Mouse (Mus musculus) cerebellum, postnatal 25 days (tissue): ENCODE measurements around the gene Apbb2.

ENCODE experiments used
- DNase-seq, 2 experiments: peaks; one replicate each; pipeline ENCODE4 v3.0.0; 2021; ENCODE audit warnings: mixed read lengths in 2 of 2

Gene Apbb2

GRCm38 (mm10) chr5:66327949-66328726 is 290.4 kb downstream of the Apbb2 start:
- no peak for DNase-seq

GRCm38 (mm10) chr5:66326395-66326794 is 292.2 kb downstream of the Apbb2 start:
- no peak for DNase-seq

GRCm38 (mm10) chr5:66323603-66324002 is 295.0 kb downstream of the Apbb2 start:
- no peak for DNase-seq

DNA sequence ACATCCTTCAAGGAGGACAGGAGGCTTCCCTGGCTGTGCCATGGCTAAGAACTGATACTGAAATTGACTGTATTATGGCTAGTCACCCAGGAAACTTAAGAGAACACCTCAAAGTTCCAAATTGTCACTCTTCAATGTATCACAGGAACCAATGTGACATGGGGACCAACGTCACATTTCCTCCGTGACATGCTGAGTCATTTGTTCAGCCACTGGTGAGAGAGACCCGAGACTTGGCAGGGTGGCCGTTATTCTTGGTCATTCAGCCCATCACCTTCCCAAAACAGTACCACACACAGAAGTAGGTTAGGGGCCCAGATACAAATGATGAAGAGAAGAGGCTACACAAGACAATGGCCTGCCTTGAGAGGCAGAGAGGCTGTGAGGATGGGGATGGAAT is 295.5 kb downstream of the Apbb2 start:
- no peak for DNase-seq

DNA sequence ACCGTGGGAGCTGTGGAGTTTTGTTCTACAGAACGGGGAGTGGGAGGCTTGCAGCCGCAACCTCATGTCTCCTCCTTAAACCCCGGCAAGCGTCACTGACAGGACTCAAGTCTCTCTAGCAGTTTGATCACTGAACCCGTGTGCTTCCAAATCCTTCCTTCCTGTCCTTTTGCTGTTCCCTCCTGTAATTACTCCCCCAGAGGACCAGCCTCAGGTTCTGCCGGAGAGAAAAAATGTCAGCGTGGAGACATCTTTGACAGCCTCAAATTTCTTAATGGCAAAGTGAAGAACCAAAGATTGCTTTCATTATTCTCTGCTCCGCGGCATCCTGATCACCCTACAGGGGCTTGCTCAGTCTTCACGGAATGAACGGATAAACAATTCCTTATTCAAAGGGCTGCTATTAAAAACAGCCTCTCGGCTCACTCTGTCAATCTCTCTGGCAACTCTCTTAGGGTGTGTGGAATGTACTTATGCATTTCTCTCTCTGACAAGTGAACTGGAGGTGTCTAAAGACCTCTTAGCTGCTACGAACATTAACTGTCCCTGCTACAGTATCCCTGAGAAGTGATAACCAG is 298.7 kb downstream of the Apbb2 start:
- DNase-seq, result no peak

GRCm38 (mm10) chr5:66319341-66319740 is 299.2 kb downstream of the Apbb2 start:
- DNase-seq, result peak in 1 of 2 experiments; percentile 64

DNA sequence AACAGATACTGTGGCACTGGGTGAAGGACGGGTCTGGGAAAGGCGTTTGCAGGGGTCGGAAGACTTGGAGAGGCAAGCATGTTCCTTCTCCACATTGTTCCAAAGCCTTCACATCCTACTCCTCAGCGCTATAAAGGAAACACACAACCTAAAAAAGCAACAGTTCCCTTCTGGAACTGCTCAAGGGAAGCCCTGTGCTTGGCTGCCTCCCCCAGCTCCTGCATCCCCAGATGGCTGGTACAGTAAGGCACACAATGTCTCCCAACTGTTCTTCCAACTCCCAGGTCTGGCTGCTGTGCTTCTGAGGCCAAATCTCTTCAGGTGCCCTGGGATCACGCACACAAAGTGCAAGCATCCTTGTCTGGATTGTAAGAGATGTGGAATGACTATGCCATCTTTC is 302.8 kb downstream of the Apbb2 start:
- peak in 1 of 2 experiments; percentile 41 for DNase-seq

GRCm38 (mm10) chr5:66310806-66311205 is 307.8 kb downstream of the Apbb2 start:
- DNase-seq, result no peak

DNA sequence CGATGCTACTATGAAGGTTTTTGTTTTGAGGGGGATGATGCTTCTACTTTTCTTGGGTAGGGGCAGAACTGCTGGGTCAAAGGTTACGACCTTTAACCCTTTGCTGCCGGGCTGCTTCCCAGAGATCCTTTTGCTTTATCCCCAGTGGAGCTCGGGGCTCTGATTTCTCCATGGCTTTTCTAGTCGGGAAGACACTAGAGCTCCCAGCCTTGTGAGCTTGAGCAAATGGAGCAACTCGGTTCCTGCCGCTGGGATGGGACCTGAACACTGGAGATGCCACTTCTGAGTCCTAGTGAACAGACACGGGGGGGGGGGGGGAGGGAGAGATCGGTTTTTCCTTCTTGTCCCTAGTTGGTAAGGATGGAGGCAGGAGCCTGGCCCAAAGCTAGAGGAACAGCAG is 308.3 kb downstream of the Apbb2 start:
- no peak for DNase-seq

- DNase-seq, result no peak
Observed at GRCm38 (mm10) chr5:66305511-66305910, 313.1 kb downstream of the Apbb2 start.

DNA sequence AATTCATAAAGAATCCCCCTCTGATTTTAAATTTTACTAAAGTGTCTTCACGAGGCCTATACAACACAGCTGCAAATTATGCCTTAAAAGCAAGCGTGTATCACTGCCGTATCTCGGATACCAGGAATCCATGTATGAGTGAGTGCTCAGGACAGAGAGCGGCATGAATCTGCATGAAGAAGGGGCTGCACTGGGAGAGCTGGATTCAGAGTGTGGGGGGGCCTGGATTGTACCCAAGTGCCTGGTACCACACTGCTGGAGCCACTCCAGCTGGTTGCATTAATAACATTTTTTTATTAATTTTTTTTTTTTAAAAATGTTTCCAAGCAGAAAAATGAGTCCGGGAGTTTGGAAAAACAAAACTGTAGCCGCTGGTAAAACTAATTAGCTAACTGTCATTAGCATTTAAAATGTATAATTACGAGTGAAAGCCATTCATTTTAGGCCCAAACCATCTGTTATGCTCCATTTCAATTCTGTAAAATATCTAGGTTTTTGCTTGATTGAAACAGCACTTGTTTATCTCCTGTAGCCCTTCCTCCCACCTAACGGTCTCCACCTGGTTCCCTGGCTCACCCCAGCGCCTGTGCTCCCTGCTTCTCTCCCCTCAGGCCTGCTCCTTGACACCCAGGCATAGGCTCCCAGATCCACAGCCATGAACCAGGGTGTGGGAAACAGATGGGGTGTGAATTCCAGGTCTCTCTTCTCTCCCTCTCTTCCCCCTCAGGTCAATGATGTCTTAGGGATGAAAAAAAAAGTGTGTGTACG is 314.1 kb downstream of the Apbb2 start:
- no peak for DNase-seq

GRCm38 (mm10) chr5:66302873-66303272 is 315.7 kb downstream of the Apbb2 start:
- no peak for DNase-seq

- no peak for DNase-seq
Observed at GRCm38 (mm10) chr5:66302085-66302815, 316.3 kb downstream of the Apbb2 start.

GRCm38 (mm10) chr5:66300576-66300975 is 318.0 kb downstream of the Apbb2 start:
- no peak for DNase-seq

- DNase-seq, result no peak
Observed at GRCm38 (mm10) chr5:66298856-66299255, 319.7 kb downstream of the Apbb2 start.

GRCm38 (mm10) chr5:66296116-66296515 is 322.5 kb downstream of the Apbb2 start:
- DNase-seq, result no peak

DNA sequence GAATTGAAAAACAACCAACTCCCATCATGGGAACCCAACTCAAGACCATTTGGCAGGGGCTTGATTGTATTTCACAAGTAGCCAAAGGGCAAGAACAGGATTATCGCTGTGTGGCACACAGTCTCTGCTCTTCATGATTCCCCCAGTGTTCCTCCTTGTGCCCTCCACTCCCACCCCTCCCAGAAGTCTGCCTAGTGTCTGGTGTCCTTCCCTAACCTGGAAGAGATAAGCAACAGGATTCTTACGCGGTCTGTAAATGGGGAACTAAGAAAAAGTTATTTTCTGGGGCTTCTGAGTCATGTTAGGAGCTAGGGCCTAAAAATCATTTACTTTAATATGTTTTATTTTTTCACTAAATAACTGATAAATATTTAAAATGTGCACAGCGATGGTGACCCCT is 323.6 kb downstream of the Apbb2 start:
- no peak for DNase-seq

DNA sequence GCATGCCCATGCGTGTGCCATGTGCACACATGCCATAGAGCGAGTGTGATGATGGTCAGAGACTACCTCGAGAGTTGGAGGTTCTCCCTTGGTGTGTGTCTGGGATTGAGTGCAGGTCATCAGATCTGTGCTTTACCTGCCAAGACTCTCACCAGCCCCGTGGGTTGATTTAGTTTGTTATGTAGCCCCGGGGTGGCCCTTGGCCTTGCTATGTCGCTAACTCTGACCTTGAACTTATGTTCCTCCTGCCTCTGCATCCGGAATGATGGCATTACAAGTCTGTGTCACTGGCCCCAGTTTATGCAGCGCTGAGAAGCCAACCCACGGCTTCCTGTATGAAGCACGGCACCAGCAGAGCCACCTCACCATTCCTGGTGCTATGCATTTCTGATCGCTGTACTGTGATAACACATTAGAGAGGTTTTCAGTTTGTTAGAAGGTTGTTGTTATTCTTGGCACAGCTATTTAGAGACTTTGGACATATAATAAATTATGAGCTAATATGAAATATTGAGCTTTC is 324.4 kb downstream of the Apbb2 start:
- DNase-seq, result no peak

- DNase-seq, result no peak
Observed at GRCm38 (mm10) chr5:66280742-66281141, 337.8 kb downstream of the Apbb2 start.

- no peak for DNase-seq
Observed at GRCm38 (mm10) chr5:66279650-66280049, 338.9 kb downstream of the Apbb2 start.

DNA sequence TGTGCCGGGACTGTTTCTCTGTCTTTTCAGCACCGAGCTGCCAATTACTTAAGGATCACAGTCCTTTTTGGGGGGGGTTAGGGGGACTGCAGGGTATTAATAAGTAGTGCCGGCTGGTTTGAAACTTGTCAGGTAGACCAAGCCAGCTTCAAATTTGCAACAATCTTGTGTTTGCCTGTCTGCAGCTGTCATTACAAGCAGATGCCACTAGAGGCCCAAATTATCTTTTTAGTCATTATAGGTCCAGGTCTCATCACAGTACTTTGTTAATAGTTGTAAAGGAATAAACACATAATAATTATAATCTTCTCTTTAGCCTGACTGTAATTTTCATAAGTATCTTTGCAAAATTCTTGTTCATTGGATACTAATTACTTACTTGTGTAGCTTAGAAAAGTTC is 344.2 kb downstream of the Apbb2 start:
- no peak for DNase-seq

DNA sequence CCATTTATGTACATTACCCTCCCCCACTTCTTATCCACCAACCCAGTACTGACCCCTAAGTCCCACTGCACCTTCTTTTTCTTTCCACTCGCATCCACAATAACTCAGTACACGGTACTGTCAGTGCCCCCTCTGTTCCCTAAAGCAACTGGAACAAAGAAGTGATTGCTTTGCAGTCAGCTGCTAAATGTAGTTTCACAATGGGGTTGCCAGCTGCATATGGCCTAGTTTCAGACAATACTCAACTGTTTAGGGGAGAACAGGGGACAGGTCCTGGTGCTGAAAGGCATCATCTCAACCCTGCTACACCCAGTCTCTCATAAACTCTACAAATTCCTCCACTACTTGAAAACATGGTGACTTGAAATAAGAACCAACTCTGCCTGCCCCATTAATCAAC is 347.4 kb downstream of the Apbb2 start:
- DNase-seq, result no peak

- no peak for DNase-seq
Observed at GRCm38 (mm10) chr5:66269616-66270015, 349.0 kb downstream of the Apbb2 start.
